Mouse (Mus musculus) testis, adult 2 months (tissue): ENCODE measurements around the gene Nucb1.

Experiments used
- CTCF ChIP-seq: fragments of 200-500 bp; IDR thresholded peaks from 2 replicates; pipeline ENCODE4 v1.5.1; 2012; ENCODE audit warnings: low read depth, mild to moderate bottlenecking, inconsistent platforms, low read length, moderate library complexity; ENCODE audit not compliant: control insufficient read depth, insufficient read depth, insufficient replicate concordance
- POLR2A ChIP-seq: fragments of 200-500 bp; IDR thresholded peaks from 2 replicates; pipeline ENCODE4 v1.6.1; 2012; ENCODE audit warnings: low read depth, mild to moderate bottlenecking, inconsistent platforms, low read length, moderate library complexity; ENCODE audit not compliant: control insufficient read depth

DNA sequence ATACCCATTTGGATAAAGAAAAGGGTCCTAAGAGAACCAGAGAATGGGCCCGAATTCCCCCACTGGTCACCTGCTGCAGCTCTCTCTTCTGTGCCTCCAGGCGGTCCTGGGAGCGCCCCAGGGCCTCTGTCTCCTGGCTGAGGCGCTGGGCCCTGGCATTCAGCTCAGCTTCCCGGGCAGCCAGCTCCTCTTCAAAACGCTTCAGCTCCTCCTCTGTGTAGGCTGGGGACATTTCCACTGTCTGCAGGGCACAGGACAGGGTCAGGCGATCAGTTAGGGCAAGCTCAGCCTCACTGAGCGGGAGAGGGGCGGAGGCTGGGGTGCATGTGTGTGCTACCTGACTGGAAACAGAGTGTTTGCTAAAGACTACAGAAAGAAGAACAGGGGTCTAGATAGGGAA lies 15.7 kb downstream of the Nucb1 start:
- TF ChIP-seq CTCF (no peak), POLR2A (no peak)
